Comparison of ENCODE assay signal across 8 mouse cellular contexts in the genomic region with DNA sequence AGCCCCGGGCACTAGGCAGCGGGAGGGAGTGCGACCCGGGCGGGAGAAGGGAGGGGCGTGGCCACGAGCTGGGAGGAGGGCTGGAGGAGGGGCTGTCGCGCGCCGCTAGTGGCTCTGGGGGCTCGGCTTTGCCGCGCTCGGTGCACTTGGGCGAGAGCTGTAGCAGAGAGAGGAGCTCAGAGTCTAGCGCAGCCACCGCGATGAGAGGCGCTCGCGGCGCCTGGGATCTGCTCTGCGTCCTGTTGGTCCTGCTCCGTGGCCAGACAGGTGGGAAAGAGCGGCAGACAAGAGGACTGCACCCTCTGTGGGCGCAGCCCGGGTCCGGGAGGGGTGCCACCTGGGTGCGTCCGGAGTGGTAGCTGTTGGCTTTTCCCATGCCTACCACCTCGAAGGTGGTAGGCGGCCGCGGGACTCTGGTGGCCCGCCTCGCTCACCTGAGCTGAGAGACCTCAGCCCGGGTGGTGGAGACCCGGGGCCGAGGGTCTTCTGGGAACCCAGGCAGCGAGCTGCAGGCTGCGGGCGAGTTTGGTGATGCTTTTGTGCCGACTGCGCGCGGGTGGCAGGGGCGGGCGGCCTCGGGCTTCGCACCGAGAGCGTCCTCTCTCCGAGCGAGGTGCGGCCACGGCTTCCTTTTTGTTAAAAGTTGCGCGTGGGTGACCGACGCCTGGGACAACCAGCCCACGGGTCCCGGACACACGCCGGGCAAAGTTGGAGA. TPM values are rescaled to one million over a fixed set of nuclear protein-coding genes. Genes with fewer than 3 reads are reported as not detected.
DNase-seq lines count a peak whose midpoint lies in the region; ATAC-seq and TF ChIP-seq lines count a peak whose summit lies in the region.

A gene (plus strand): TSS at position 65 of the 715 bp plus-strand sequence.

- H3K9ac ChIP-seq in embryonic facial prominence, embryonic 13.5 days = peak within 1 kb of the TSS; percentile 73
- peak within 1 kb of the TSS; percentile 61 for H3K9ac ChIP-seq in limb, embryonic 14.5 days (ENCODE audit: low read depth, low read length, severe bottlenecking)
- H3K9ac ChIP-seq in midbrain, embryonic 15.5 days = peak within 1 kb of the TSS; percentile 70

- under 1% methylated on average over 64 of the region's 65 CpGs for WGBS in embryonic facial prominence, embryonic 13.5 days
- 1% methylated on average over 60 of the region's 65 CpGs for WGBS in limb, embryonic 14.5 days
- under 1% methylated on average over 65 of the region's 65 CpGs for WGBS in midbrain, embryonic 15.5 days

- TF ChIP-seq POLR2A in limb, embryonic 14.5 days (IDR thresholded peaks at IDR 0.05; ENCODE audit: borderline replicate concordance, extremely low read depth, insufficient read depth, insufficient read length) = peak; percentile 88; the same call in 1 of the 2 replicates

- DNase-seq in brain, adult 2 months (ENCODE audit: low read depth, low spot score) = peak; percentile 56
- DNase-seq in heart, adult 9 months (ENCODE audit: low spot score in 2 of 2) = peak; percentile 40 to 55
- peak; percentile 30 for DNase-seq in kidney, adult 9 months
- peak; percentile 84 for DNase-seq in limb, embryonic 14.5 days (ENCODE audit: low spot score)
- DNase-seq in spleen, postnatal 36 days (ENCODE audit: low spot score in 2 of 2) = peak; percentile 41 to 42

- H3K27ac ChIP-seq in embryonic facial prominence, embryonic 13.5 days = no peak within 1 kb of the TSS
- H3K27ac ChIP-seq in limb, embryonic 14.5 days (replicated peaks; ENCODE audit: low read depth, low read length) = peak within 1 kb of the TSS; percentile 33; the same call in 1 of the 2 replicates
- peak within 1 kb of the TSS; percentile 83 for H3K27ac ChIP-seq in midbrain, embryonic 15.5 days

- peak within 1 kb of the TSS; percentile 61 for H3K4me3 ChIP-seq in embryonic facial prominence, embryonic 13.5 days
- H3K4me3 ChIP-seq in limb, embryonic 14.5 days (replicated peaks; ENCODE audit: low read length) = peak within 1 kb of the TSS; percentile 56
- H3K4me3 ChIP-seq in midbrain, embryonic 15.5 days = peak within 1 kb of the TSS; percentile 71

- H3K36me3 ChIP-seq in embryonic facial prominence, embryonic 13.5 days = no peaks in the 10 kb centered on the region
- H3K36me3 ChIP-seq in limb, embryonic 14.5 days (ENCODE audit: control insufficient read depth, insufficient read depth, low read length) = no peaks in the 10 kb centered on the region
- H3K36me3 ChIP-seq in midbrain, embryonic 15.5 days (replicated peaks) = no peaks in the 10 kb centered on the region

- ATAC-seq in embryonic facial prominence, embryonic 13.5 days (ENCODE audit: insufficient number of reproducible peaks, insufficient read depth, low FRiP score, low TSS enrichment, low read depth) = peak; percentile 83
- peak; percentile 88 for ATAC-seq in limb, embryonic 14.5 days (ENCODE audit: low FRiP score, low read depth)
- ATAC-seq in midbrain, embryonic 15.5 days (replicated peaks) = peak; percentile 93
- no peak for ATAC-seq in inflammation-experienced regulatory T-cells, adult 6 months

- H3K4me2 ChIP-seq in embryonic facial prominence, embryonic 13.5 days = peak within 1 kb of the TSS; percentile 99
- peak within 1 kb of the TSS; percentile 98 for H3K4me2 ChIP-seq in limb, embryonic 14.5 days (replicated peaks; ENCODE audit: low read depth, low read length, severe bottlenecking)
- H3K4me2 ChIP-seq in midbrain, embryonic 15.5 days = peak within 1 kb of the TSS; percentile 95

- H3K9me3 ChIP-seq in embryonic facial prominence, embryonic 13.5 days = no peaks in the 10 kb centered on the region
- H3K9me3 ChIP-seq in limb, embryonic 14.5 days (ENCODE audit: control insufficient read depth, low read length) = no peaks in the 10 kb centered on the region
- no peaks in the 10 kb centered on the region for H3K9me3 ChIP-seq in midbrain, embryonic 15.5 days

- H3K4me1 ChIP-seq in embryonic facial prominence, embryonic 13.5 days = peaks cover 25% of the 10 kb centered on the region
- H3K4me1 ChIP-seq in limb, embryonic 14.5 days (ENCODE audit: control insufficient read depth, insufficient read depth, low read length) = peaks cover 19% of the 10 kb centered on the region
- H3K4me1 ChIP-seq in midbrain, embryonic 15.5 days = peaks cover 15% of the 10 kb centered on the region

- H3K27me3 ChIP-seq in embryonic facial prominence, embryonic 13.5 days = peaks cover 31% of the 10 kb centered on the region
- H3K27me3 ChIP-seq in limb, embryonic 14.5 days (ENCODE audit: control insufficient read depth, insufficient read depth, low read length) = no peaks in the 10 kb centered on the region; the same call in 1 of the 2 replicates
- H3K27me3 ChIP-seq in midbrain, embryonic 15.5 days (replicated peaks) = no peaks in the 10 kb centered on the region

RNA-seq across cellular contexts. Expression of the gene that starts here (rescaled TPM):
- polyA plus RNA-seq in embryonic facial prominence, embryonic 13.5 days (2015; fragmentation: Nextera tagmentation; extraction: Ambion mirVana) = 11.7 and 14.5 TPM in 2 replicates
- 16.1 and 19.1 TPM in 2 replicates for polyA plus RNA-seq in limb, embryonic 14.5 days (2012; rRNA removed)
- polyA plus RNA-seq in limb, embryonic 14.5 days (2014; fragmentation: Nextera tagmentation; extraction: Ambion mirVana) = 17.7 and 18.2 TPM in 2 replicates
- 41.3 and 44.0 TPM in 2 replicates for polyA plus RNA-seq in midbrain, embryonic 15.5 days (2015; fragmentation: Nextera tagmentation; extraction: Ambion mirVana)
- 1 to 10 TPM in 2 of 3 experiments, under 1 TPM in 1; 0.58 to 2.6 (median 1.1) TPM for polyA plus RNA-seq in inflammation-experienced regulatory T-cells, adult 6 months (2017; shearing (Covaris generic))

Comparison
In these comparisons a context has a peak if more than half of its experiments do, and no peak if none do; other contexts are left out.
1. DNase-seq: peak in every context shown above with its lines; median percentile 84 in limb, embryonic 14.5 days; 56 in brain, adult 2 months; 48 in heart, adult 9 months; 42 in spleen, postnatal 36 days; 30 in kidney, adult 9 months.